ENCODE assay signal across 11 mouse cellular contexts in genomic region chr1:133296376-133296775, GRCm38 (mm10). TPM values are rescaled to one million over a fixed set of nuclear protein-coding genes. Genes with fewer than 3 reads are reported as not detected.
A peak's percentile ranks its signal among the peaks of the same experiment; 100 is the strongest.
DNase-seq lines count a peak whose midpoint lies in the region; ATAC-seq and TF ChIP-seq lines count a peak whose summit lies in the region.
"Had no signal": no experiment of that assay in that cellular context is flagged by ENCODE, and none has a peak within 500 bp of the region (broad histone marks: within the 10 kb centered on the region; RNA-seq: fewer than 3 reads in every experiment).

No protein-coding gene starts in this region.

- no peaks in the 10 kb centered on the region for H3K4me1 ChIP-seq in lung, adult 2 months (ENCODE audit: control insufficient read depth, insufficient read depth, low read length)
- no peaks in the 10 kb centered on the region for H3K4me1 ChIP-seq in intestine, postnatal 0 days (replicated peaks; ENCODE audit: control insufficient read depth, insufficient read depth, low read length)

- DNase-seq in urinary bladder, postnatal 14 days (ENCODE audit: low spot score): peak; percentile 32
- DNase-seq in urinary bladder, postnatal 10 days (ENCODE audit: low spot score): no peak
- DNase-seq in fibroblast of lung, adult 2 months (ENCODE audit: low read depth): peak; percentile 80
- peak; percentile 31 for DNase-seq in lung, adult 2 months
- DNase-seq in kidney, postnatal 4 days: no peak
- DNase-seq in layer of hippocampus, postnatal 36 days: no peak
- DNase-seq: midbrain, embryonic 14.5 days had no signal

- no peak overlapping the region for H3K4me2 ChIP-seq in intestine, postnatal 0 days (replicated peaks; ENCODE audit: low read depth)

- no peaks in the 10 kb centered on the region for H3K27me3 ChIP-seq in intestine, postnatal 0 days (replicated peaks; ENCODE audit: control insufficient read depth, insufficient read depth, low read length)
- H3K27me3 ChIP-seq: Patski had no signal

- no peak overlapping the region for H3K27ac ChIP-seq in intestine, postnatal 0 days (ENCODE audit: low read depth, low read length)

- H3K36me3 ChIP-seq in intestine, postnatal 0 days (ENCODE audit: control insufficient read depth, insufficient read depth): peaks cover 80% of the 10 kb centered on the region

- WGBS in lung, adult 2 months: 56% methylated on average over 9 of the region's 9 CpGs
- 84% methylated on average over 9 of the region's 9 CpGs for WGBS in intestine, postnatal 0 days

- no peak overlapping the region for H3K4me3 ChIP-seq in lung, adult 2 months (replicated peaks; ENCODE audit: extremely low read depth, low read depth, low read length)
- no peak overlapping the region for H3K4me3 ChIP-seq in intestine, postnatal 0 days (ENCODE audit: low read depth, low read length)

- H3K9ac ChIP-seq in intestine, postnatal 0 days (ENCODE audit: low read depth, low read length): no peak overlapping the region

- no peak for TF ChIP-seq POLR2A in lung, adult 2 months (IDR thresholded peaks at IDR 0.05; ENCODE audit: borderline replicate concordance, extremely low read depth, low read depth, low read length)

- H3K9me3 ChIP-seq in intestine, postnatal 0 days (ENCODE audit: control insufficient read depth): no peaks in the 10 kb centered on the region

- TF ChIP-seq CTCF in lung, adult 2 months (IDR thresholded peaks at IDR 0.05; ENCODE audit: insufficient read depth, low read length): no peak
- no peak for TF ChIP-seq CTCF in intestine, postnatal 0 days (IDR thresholded peaks at IDR 0.05; ENCODE audit: low read depth)

- ATAC-seq in intestine, postnatal 0 days: no peak
- ATAC-seq: Patski had no signal

RNA-seq across cellular contexts. Expression of gene Golt1a, which starts 13.2 kb away (rescaled TPM):
- polyA plus RNA-seq in lung, adult 2 months (2012; rRNA removed): 1.1 and 1.3 TPM in 2 replicates
- polyA plus RNA-seq in intestine, postnatal 0 days (2015; fragmentation: Nextera tagmentation; extraction: Ambion mirVana): 164 and 187 TPM in 2 replicates
- total RNA-seq in layer of hippocampus, postnatal 36 days (2021): not detected
- polyA plus RNA-seq: midbrain, embryonic 14.5 days had no signal

RNA-seq across cellular contexts. Expression of gene Kiss1, which starts 25.3 kb away (rescaled TPM):
- 0.56 and 0.81 TPM in 2 replicates for polyA plus RNA-seq in lung, adult 2 months (2012; rRNA removed)
- polyA plus RNA-seq in intestine, postnatal 0 days (2015; fragmentation: Nextera tagmentation; extraction: Ambion mirVana): not detected in 2 replicates
- not detected for total RNA-seq in layer of hippocampus, postnatal 36 days (2021)
- polyA plus RNA-seq: cortical plate, adult 2 months; midbrain, embryonic 14.5 days; Patski had no signal

RNA-seq across cellular contexts. Expression of gene Ren1, which starts 53.9 kb away (rescaled TPM):
- polyA plus RNA-seq in lung, adult 2 months (2012; rRNA removed): 0.07 TPM in 2 replicates
- polyA plus RNA-seq in intestine, postnatal 0 days (2015; fragmentation: Nextera tagmentation; extraction: Ambion mirVana): 4.3 and 5.7 TPM in 2 replicates
- not detected for total RNA-seq in layer of hippocampus, postnatal 36 days (2021)
- total RNA-seq: left cerebral cortex, postnatal 25 days had no signal
- polyA plus RNA-seq: midbrain, embryonic 14.5 days; Patski had no signal

Comparison
In these comparisons a context has a peak if more than half of its experiments do, and no peak if none do; other contexts are left out.
1. DNase-seq: peak in urinary bladder, postnatal 14 days (single experiment), fibroblast of lung, adult 2 months (single experiment) and lung, adult 2 months (single experiment); none in urinary bladder, postnatal 10 days (single experiment), kidney, postnatal 4 days (0 of 2) and layer of hippocampus, postnatal 36 days (0 of 2).
2. RNA of gene Golt1a, which starts 13.2 kb away (polyA plus RNA-seq): 164 to 187 TPM in intestine, postnatal 0 days; 1.1 to 1.3 TPM in lung, adult 2 months; every median in the first group is over 10 times any median in the second.